Mouse (Mus musculus) liver, embryonic 11.5 days (tissue): Measurements from ENCODE around the gene Trpm5. TPM values are rescaled to one million over a fixed set of nuclear protein-coding genes. Genes with fewer than 3 reads are reported as not detected.

ENCODE experiments used
- ATAC-seq: fragments of 200-750 bp; cut with Nextera tagmentation; replicated peaks from 2 replicates; pipeline ENCODE4 v1.8.0; 2017; ENCODE audit warnings: moderate number of reproducible peaks, mild to moderate bottlenecking, moderate TSS enrichment, moderate library complexity; ENCODE audit not compliant: low FRiP score
- DNase-seq: peaks from one replicate; pipeline ENCODE4 v3.0.0-alpha.2; 2017; ENCODE audit warnings: low spot score
- H3K27ac ChIP-seq: fragments of 300-500 bp; sonication (generic); 2 replicates; pipeline ENCODE4 v1.5.1; 2014; ENCODE audit warnings: mild to moderate bottlenecking, low read depth, low read length, control low read depth
- H3K27me3 ChIP-seq: fragments of 300-500 bp; sonication (generic); replicated peaks from 2 replicates; pipeline ENCODE4 v1.6.1; 2014; ENCODE audit warnings: low read length, mixed read lengths; ENCODE audit not compliant: control insufficient read depth, insufficient read depth
- H3K36me3 ChIP-seq: fragments of 300-500 bp; sonication (generic); 2 replicates; pipeline ENCODE4 v1.6.1; 2014; ENCODE audit warnings: mild to moderate bottlenecking, low read length, moderate library complexity, mixed read lengths; ENCODE audit not compliant: control insufficient read depth, insufficient read depth
- H3K4me1 ChIP-seq: fragments of 300-500 bp; sonication (generic); replicated peaks from 2 replicates; pipeline ENCODE4 v1.6.1; 2014; ENCODE audit warnings: low read length, mixed read lengths; ENCODE audit not compliant: control insufficient read depth, insufficient read depth
- H3K4me2 ChIP-seq: fragments of 300-500 bp; sonication (generic); 2 replicates; pipeline ENCODE4 v1.6.1; 2014; ENCODE audit warnings: mild to moderate bottlenecking, control low read depth, moderate library complexity
- H3K4me3 ChIP-seq: fragments of 300-500 bp; sonication (generic); 2 replicates; pipeline ENCODE4 v1.5.1; 2014; ENCODE audit warnings: low read depth, low read length, control low read depth
- H3K9ac ChIP-seq: fragments of 300-500 bp; sonication (generic); 2 replicates; pipeline ENCODE4 v1.6.1; 2014; ENCODE audit warnings: low read depth, low read length, control low read depth
- H3K9me3 ChIP-seq: fragments of 300-500 bp; sonication (generic); 2 replicates; pipeline ENCODE4 v1.6.1; 2016; ENCODE audit warnings: low read length, inconsistent platforms, mixed read lengths; ENCODE audit not compliant: control insufficient read depth
- WGBS: fragments of 180-500 bp; shearing (Covaris S2); extraction: QIAGEN DNeasy Blood & Tissue Kit; methylation state at CpG from one replicate; pipeline ENCODE4 v1.1.7; 2014; 5-methylcytosine and 5-hydroxymethylcytosine counted together
- polyA plus RNA-seq: library from polyadenylated mRNA; unstranded; fragments of >200 nt; fragmentation: Nextera tagmentation; extraction: Ambion mirVana; gene quantifications from 2 replicates; pipeline ENCODE4 v1.2.1, GENCODE M21; 2014

Trpm5 gene
- polyA plus RNA-seq, 1 experiment from 2014 or later = 1.3 TPM

GRCm38 (mm10) chr7:143123876-143124669, 29.6 kb upstream of the Trpm5 start:
- DNase-seq (no peak), ATAC-seq (peak; percentile 29; the same call in 1 of the 2 replicates)
- no peaks in the 10 kb centered on the region for H3K9me3 ChIP-seq
- 23% methylated on average over 6 of the region's 6 CpGs for WGBS
- peaks cover 3% of the 10 kb centered on the region for H3K27me3 ChIP-seq
- 0 out of 2 replicates have a peak, but pooled peaks cover 12% of the 10 kb centered on the region for H3K4me1 ChIP-seq
- H3K4me3 ChIP-seq = no peak overlapping the region
- H3K27ac ChIP-seq = no peak overlapping the region
- H3K9ac ChIP-seq = no peak overlapping the region
- no peak overlapping the region for H3K4me2 ChIP-seq
- no peaks in the 10 kb centered on the region for H3K36me3 ChIP-seq

GRCm38 (mm10) chr7:143122191-143122590, 27.7 kb upstream of the Trpm5 start:
- WGBS = 62% methylated on average over 5 of the region's 5 CpGs
- Histone ChIP-seq H3K4me2 (no peak overlapping the region), H3K9me3 (no peaks in the 10 kb centered on the region), H3K4me3 (no peak overlapping the region), H3K9ac (0 out of 2 replicates have a peak overlapping the region, but pooled peaks have one; percentile 14), H3K36me3 (no peaks in the 10 kb centered on the region), H3K27me3 (peaks cover 3% of the 10 kb centered on the region), H3K4me1 (0 out of 2 replicates have a peak, but pooled peaks cover 12% of the 10 kb centered on the region), H3K27ac (no peak overlapping the region)
- peak; percentile 26; the same call in 1 of the 2 replicates for ATAC-seq
- no peak for DNase-seq

- DNase-seq = no peak
- Histone ChIP-seq H3K4me2 (no peak overlapping the region), H3K27me3 (no peaks in the 10 kb centered on the region; the same call in 1 of the 2 replicates), H3K36me3 (no peaks in the 10 kb centered on the region), H3K9ac (no peak overlapping the region), H3K4me3 (no peak overlapping the region), H3K4me1 (0 out of 2 replicates have a peak, but pooled peaks cover 12% of the 10 kb centered on the region), H3K9me3 (no peaks in the 10 kb centered on the region), H3K27ac (no peak overlapping the region)
- ATAC-seq = no peak
- 61% methylated on average over 3 of the region's 3 CpGs for WGBS
Measured at GRCm38 (mm10) chr7:143119826-143120225, 25.4 kb upstream of the Trpm5 start.

DNA sequence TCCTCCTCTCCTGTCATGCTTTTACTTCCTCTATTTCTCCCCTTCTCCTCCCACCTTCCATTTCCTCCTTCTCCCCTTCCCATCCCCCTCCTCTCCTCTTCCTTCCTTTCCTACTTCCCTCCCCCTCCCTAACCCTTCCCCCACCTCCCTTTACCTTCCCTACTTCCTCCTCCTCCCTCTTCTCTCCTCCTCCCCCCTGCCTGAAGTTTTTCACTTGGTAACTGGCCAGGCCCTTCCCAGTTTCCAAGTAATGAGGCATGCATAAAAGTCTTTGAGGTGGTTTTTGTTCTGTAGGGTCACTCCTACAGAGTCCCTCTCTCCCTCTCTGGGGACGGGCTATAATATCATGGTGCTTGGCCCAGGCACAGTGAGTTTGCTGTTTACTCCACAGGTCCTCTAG, 25.0 kb upstream of the Trpm5 start:
- Histone ChIP-seq H3K4me1 (0 out of 2 replicates have a peak, but pooled peaks cover 12% of the 10 kb centered on the region), H3K27me3 (no peaks in the 10 kb centered on the region; the same call in 1 of the 2 replicates), H3K4me3 (no peak overlapping the region), H3K27ac (no peak overlapping the region), H3K9ac (no peak overlapping the region), H3K9me3 (no peaks in the 10 kb centered on the region), H3K36me3 (no peaks in the 10 kb centered on the region), H3K4me2 (no peak overlapping the region)
- no peak for ATAC-seq
- 44% methylated on average over 1 of the region's 1 CpGs for WGBS
- no peak for DNase-seq

DNA sequence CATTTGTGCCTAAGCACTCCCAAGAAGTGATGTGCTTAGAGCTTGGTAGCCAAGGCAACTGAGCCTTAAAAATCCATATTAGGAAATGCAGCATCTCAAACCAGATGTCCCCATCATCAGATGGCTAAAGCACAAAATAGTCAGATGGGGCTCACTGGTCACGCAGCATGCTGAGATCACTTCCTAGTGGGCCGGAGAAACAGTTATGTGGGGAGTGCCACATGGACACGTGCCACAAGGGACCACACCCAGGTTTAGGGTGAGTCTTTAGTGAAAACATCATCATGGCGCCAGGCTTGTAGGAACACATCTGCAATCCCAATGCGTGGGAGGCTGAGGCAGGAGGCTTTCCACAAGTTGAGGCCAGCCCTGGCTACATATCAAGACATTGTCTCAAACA, 22.1 kb upstream of the Trpm5 start:
- H3K36me3 ChIP-seq = no peaks in the 10 kb centered on the region
- WGBS = 73% methylated on average over 5 of the region's 5 CpGs
- no peak overlapping the region for H3K4me2 ChIP-seq
- no peak overlapping the region for H3K27ac ChIP-seq
- ATAC-seq (no peak), DNase-seq (no peak)
- H3K9me3 ChIP-seq = no peaks in the 10 kb centered on the region
- H3K4me3 ChIP-seq = no peak overlapping the region
- 0 out of 2 replicates have a peak, but pooled peaks cover 6% of the 10 kb centered on the region for H3K4me1 ChIP-seq
- H3K27me3 ChIP-seq = no peaks in the 10 kb centered on the region
- no peak overlapping the region for H3K9ac ChIP-seq

DNA sequence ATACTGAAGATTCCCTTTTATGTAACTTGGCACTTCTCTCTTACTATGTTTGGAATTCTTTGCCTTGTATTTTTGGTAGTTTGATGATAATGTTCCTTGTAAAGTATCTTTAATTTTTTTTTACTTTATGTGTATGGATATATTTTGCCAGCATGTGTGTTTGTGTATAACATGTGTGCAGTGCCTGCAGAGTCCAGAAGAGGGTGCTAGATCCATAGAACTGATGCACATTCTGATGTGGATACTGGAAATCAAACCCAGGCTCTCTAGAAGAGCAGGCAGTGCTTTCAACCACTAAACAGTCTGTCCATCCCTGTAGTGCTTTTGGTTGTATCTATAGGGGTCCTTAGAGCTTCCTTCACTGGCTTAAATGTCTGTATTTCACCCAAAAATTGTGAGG, 20.3 kb upstream of the Trpm5 start:
- Histone ChIP-seq H3K4me1 (0 out of 2 replicates have a peak, but pooled peaks cover 5% of the 10 kb centered on the region), H3K9me3 (no peaks in the 10 kb centered on the region), H3K4me2 (no peak overlapping the region), H3K36me3 (no peaks in the 10 kb centered on the region), H3K27me3 (no peaks in the 10 kb centered on the region; the same call in 1 of the 2 replicates), H3K27ac (no peak overlapping the region), H3K9ac (no peak overlapping the region), H3K4me3 (no peak overlapping the region)
- DNase-seq (no peak), ATAC-seq (no peak)

DNA sequence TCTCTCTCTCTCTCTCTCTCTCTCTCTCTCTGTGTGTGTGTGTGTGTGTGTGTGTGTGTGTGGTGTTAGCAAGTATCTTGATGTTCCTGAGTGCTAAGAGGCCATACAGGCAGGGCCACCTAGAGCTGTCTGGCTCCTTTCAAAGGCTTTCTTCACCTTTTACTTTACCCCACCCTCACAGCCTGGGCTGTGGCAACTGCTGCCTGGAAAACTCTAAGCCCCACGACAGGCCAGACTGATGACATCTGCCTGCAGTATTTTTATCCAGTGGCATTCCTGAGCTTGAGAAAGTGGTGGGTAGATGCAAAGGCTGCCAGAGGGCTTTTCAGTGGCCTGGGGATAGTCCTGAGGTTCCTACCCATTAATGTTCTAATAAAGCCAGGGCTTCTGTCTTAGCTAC, 18.0 kb upstream of the Trpm5 start:
- H3K27ac ChIP-seq = no peak overlapping the region
- DNase-seq = no peak
- no peaks in the 10 kb centered on the region for H3K9me3 ChIP-seq
- ATAC-seq = no peak
- H3K4me3 ChIP-seq = no peak overlapping the region
- H3K4me1 ChIP-seq = peaks cover 2% of the 10 kb centered on the region
- no peak overlapping the region for H3K9ac ChIP-seq
- 35% methylated on average over 1 of the region's 1 CpGs for WGBS
- peaks cover 24% of the 10 kb centered on the region for H3K27me3 ChIP-seq
- no peaks in the 10 kb centered on the region for H3K36me3 ChIP-seq
- H3K4me2 ChIP-seq = no peak overlapping the region

- ATAC-seq (peak; percentile 43; the same call in 1 of the 2 replicates), DNase-seq (no peak)
- Histone ChIP-seq H3K9me3 (no peaks in the 10 kb centered on the region), H3K9ac (no peak overlapping the region), H3K36me3 (no peaks in the 10 kb centered on the region), H3K27ac (no peak overlapping the region), H3K4me2 (no peak overlapping the region), H3K4me3 (no peak overlapping the region), H3K27me3 (peaks cover 30% of the 10 kb centered on the region), H3K4me1 (peaks cover 9% of the 10 kb centered on the region)
- WGBS = 25% methylated on average over 4 of the region's 4 CpGs
Measured at GRCm38 (mm10) chr7:143111719-143112118, 17.3 kb upstream of the Trpm5 start.

DNA sequence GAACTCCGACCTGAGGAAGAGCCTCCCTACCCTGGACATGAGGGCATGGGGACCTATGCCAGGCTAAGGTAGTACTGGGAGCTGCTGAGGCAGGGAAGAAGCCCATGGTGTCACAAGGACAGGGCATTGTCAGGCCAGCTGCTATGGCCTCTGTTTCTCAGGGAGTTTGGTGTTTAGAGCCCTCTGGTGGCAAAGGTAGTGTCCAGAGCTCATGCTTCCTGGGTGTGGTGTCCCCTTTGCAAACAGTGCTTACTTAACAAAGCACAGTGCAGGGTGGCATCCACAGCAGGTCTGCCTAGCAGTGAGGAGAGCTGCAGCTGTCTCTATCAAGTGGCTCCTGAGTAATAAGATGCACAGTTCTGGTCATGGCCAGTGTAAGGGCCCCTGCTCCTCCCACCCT, 16.4 kb upstream of the Trpm5 start:
- Histone ChIP-seq H3K4me1 (peaks cover 9% of the 10 kb centered on the region), H3K4me2 (no peak overlapping the region)

More for the DNA sequence above, 16.4 kb upstream of the Trpm5 start:
- Histone ChIP-seq H3K36me3 (no peaks in the 10 kb centered on the region), H3K4me3 (no peak overlapping the region), H3K9ac (no peak overlapping the region), H3K27ac (no peak overlapping the region), H3K27me3 (peaks cover 39% of the 10 kb centered on the region), H3K9me3 (no peaks in the 10 kb centered on the region)
- DNase-seq = no peak
- no peak for ATAC-seq
- 59% methylated on average over 1 of the region's 1 CpGs for WGBS
